Mouse (Mus musculus) hindbrain, postnatal 0 days (tissue): ENCODE data around the gene Nadsyn1. TPM values are rescaled to one million over a fixed set of nuclear protein-coding genes. Genes with fewer than 3 reads are reported as not detected.
A peak's percentile ranks its signal among the peaks of the same experiment; 100 is the strongest.

ENCODE experiments used
- ATAC-seq: fragments of 200-750 bp; cut with Nextera tagmentation; 2 replicates; pipeline ENCODE4 v1.8.0; 2017; ENCODE audit warnings: mild to moderate bottlenecking, moderate TSS enrichment, moderate library complexity
- DNase-seq: peaks from one replicate; pipeline ENCODE4 v3.0.0-alpha.2; 2015; ENCODE audit warnings: low spot score
- H3K27ac ChIP-seq: fragments of 300-500 bp; sonication (generic); 2 replicates; pipeline ENCODE4 v1.5.1; 2014; ENCODE audit warnings: mild to moderate bottlenecking
- H3K27me3 ChIP-seq: fragments of 300-500 bp; sonication (generic); 2 replicates; pipeline ENCODE4 v1.6.1; 2014; ENCODE audit warnings: low read length, mixed read lengths; ENCODE audit not compliant: insufficient read depth
- H3K36me3 ChIP-seq: fragments of 300-500 bp; sonication (generic); 2 replicates; pipeline ENCODE4 v1.6.1; 2014; ENCODE audit warnings: low read length, mixed read lengths; ENCODE audit not compliant: insufficient read depth
- H3K4me1 ChIP-seq: fragments of 300-500 bp; sonication (generic); 2 replicates; pipeline ENCODE4 v1.6.1; 2014; ENCODE audit warnings: antibody characterized with exemption, low read length, mixed read lengths; ENCODE audit not compliant: insufficient read depth
- H3K4me2 ChIP-seq: fragments of 300-500 bp; sonication (generic); 2 replicates; pipeline ENCODE4 v1.6.1; 2014; ENCODE audit warnings: low read depth, mild to moderate bottlenecking, low read length, moderate library complexity, mixed read lengths
- H3K4me3 ChIP-seq: fragments of 300-500 bp; sonication (generic); 2 replicates; pipeline ENCODE4 v1.5.1; 2014; ENCODE audit warnings: low read length
- H3K9ac ChIP-seq: fragments of 300-500 bp; sonication (generic); replicated peaks from 2 replicates; pipeline ENCODE4 v1.6.1; 2014; ENCODE audit warnings: mild to moderate bottlenecking, low read length, moderate library complexity, mixed read lengths
- H3K9me3 ChIP-seq: fragments of 300-500 bp; sonication (generic); 2 replicates; pipeline ENCODE4 v1.6.1; 2016; ENCODE audit warnings: low read length, mixed read lengths
- CTCF ChIP-seq: IDR thresholded peaks from 2 replicates; pipeline ENCODE4 v1.5.1; 2016; ENCODE audit warnings: antibody characterized with exemption, control low read depth, low read depth
- WGBS: fragments of 180-500 bp; shearing (Covaris S2); extraction: QIAGEN DNeasy Blood & Tissue Kit; methylation state at CpG from one replicate; pipeline ENCODE4 v1.1.7; 2014; 5-methylcytosine and 5-hydroxymethylcytosine counted together
- polyA plus RNA-seq: library from polyadenylated mRNA; unstranded; fragments of >200 nt; fragmentation: Nextera tagmentation; extraction: Ambion mirVana; gene quantifications from 2 replicates; pipeline ENCODE4 v1.2.1, GENCODE M21; 2015
- total RNA-seq: library from RNA; depleted of rRNA; stranded (reverse); fragments of >200 nt; gene quantifications from 2 replicates; pipeline ENCODE4 v1.2.3, GENCODE M21; 2014

The Nadsyn1 gene
- total and polyA plus RNA-seq, 2 experiments from 2014 or later, result 4.6 to 10.7 TPM

DNA sequence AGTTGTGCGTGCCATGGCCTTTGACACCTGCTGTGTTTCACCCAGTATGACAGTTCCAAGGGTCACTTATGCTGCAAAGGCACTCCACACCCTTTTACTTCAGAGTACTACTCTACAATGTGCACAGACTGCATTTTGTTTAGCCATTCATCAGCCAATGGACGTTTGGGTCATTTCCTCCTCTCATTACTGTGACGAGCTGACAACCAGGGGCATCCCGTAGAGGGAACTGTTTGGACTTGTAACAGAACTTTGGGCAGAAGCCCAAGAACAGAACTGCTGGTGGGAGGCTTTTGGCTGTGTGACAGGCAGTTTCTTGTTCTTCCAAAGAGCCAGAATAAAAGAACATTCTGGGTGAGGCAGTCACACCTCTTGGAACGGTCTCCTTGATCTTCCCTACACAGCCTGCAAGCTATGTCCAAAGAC is 17.4 kb downstream of the Nadsyn1 start:
- peak; percentile 77 for DNase-seq

GRCm38 (mm10) chr7:143801195-143802065 is 21.2 kb downstream of the Nadsyn1 start:
- Histone ChIP-seq H3K36me3 (peaks cover 35% of the 10 kb centered on the region), H3K27me3 (no peaks in the 10 kb centered on the region), H3K27ac (no peak overlapping the region), H3K9ac (no peak overlapping the region), H3K4me3 (no peak overlapping the region), H3K9me3 (no peaks in the 10 kb centered on the region), H3K4me1 (no peaks in the 10 kb centered on the region), H3K4me2 (no peak overlapping the region)
- DNase-seq (no peak), ATAC-seq (no peak)
- 85% methylated on average over 8 of the region's 8 CpGs for WGBS
- no peak for TF ChIP-seq CTCF

More for the DNA sequence above, 17.4 kb downstream of the Nadsyn1 start:
- TF ChIP-seq CTCF, result no peak
- no peak overlapping the region for H3K4me3 ChIP-seq
- no peaks in the 10 kb centered on the region for H3K4me1 ChIP-seq
- WGBS, result 38% methylated on average over 5 of the region's 5 CpGs
- no peaks in the 10 kb centered on the region for H3K9me3 ChIP-seq
- H3K27ac ChIP-seq, result no peak overlapping the region
- H3K36me3 ChIP-seq, result peaks cover 8% of the 10 kb centered on the region; the same call in 1 of the 2 replicates
- H3K27me3 ChIP-seq, result no peaks in the 10 kb centered on the region
- peak; percentile 46; the same call in 1 of the 2 replicates for ATAC-seq
- no peak overlapping the region for H3K9ac ChIP-seq
- H3K4me2 ChIP-seq, result no peak overlapping the region

- Histone ChIP-seq H3K4me1 (no peaks in the 10 kb centered on the region), H3K27ac (no peak overlapping the region), H3K9ac (no peak overlapping the region), H3K27me3 (no peaks in the 10 kb centered on the region), H3K36me3 (peaks cover 34% of the 10 kb centered on the region), H3K4me2 (no peak overlapping the region), H3K4me3 (no peak overlapping the region), H3K9me3 (no peaks in the 10 kb centered on the region)
- WGBS, result 100% methylated on average over 1 of the region's 1 CpGs
- DNase-seq, result no peak
- no peak for ATAC-seq
- TF ChIP-seq CTCF, result no peak
These were observed 21.9 kb downstream of the Nadsyn1 start for GRCm38 (mm10) chr7:143800770-143801169.

DNA sequence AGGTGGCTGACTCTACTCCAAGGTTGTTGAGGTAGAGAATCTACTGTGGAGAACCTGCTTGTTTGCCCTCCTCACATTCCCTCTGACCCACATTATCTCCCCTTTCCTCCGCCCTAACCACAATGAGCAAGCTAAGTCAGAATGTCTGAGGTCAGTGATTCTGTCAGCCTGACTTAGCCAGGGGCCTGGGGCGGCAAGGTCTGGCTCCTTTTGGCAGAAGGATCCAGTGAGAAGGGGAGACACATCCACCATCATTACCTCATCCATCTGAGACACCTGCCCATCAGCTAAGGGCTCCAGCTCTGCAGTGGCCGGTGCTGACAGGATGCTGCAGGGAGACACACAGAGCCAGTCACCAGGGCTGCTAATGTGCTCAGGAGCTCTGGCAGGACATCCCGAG is 23.9 kb downstream of the Nadsyn1 start:
- H3K9me3 ChIP-seq, result no peaks in the 10 kb centered on the region
- H3K4me3 ChIP-seq, result no peak overlapping the region
- TF ChIP-seq CTCF, result no peak
- H3K27me3 ChIP-seq, result no peaks in the 10 kb centered on the region
- H3K36me3 ChIP-seq, result peaks cover 30% of the 10 kb centered on the region
- no peaks in the 10 kb centered on the region for H3K4me1 ChIP-seq
- no peak overlapping the region for H3K4me2 ChIP-seq
- no peak overlapping the region for H3K27ac ChIP-seq
- H3K9ac ChIP-seq, result no peak overlapping the region
- ATAC-seq, result no peak
- 92% methylated on average over 4 of the region's 4 CpGs for WGBS
- DNase-seq, result no peak

DNA sequence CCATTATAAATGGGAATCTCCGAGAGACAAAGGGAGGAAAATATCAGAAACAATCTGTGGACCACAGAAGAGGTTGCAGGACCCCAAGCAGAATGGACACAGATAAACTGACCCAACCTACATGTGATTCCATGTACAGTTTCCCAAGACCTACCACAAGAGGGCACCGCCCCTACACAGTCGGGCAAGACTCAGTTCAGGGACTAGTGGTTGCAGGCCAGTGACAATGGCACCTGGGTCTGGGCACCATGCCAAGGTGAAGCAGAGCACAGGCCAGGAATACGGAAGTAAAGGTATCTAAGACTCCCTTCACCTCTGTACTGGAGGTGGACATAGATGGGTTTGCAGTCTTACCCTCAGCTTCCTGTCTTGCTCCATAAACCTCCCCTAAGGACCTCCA is 29.5 kb downstream of the Nadsyn1 start:
- ATAC-seq, result no peak
- peak; percentile 19 for DNase-seq
- peak; percentile 65 for TF ChIP-seq CTCF
- Histone ChIP-seq H3K9ac (no peak overlapping the region), H3K27ac (no peak overlapping the region), H3K9me3 (no peaks in the 10 kb centered on the region), H3K4me3 (no peak overlapping the region), H3K4me2 (no peak overlapping the region), H3K27me3 (no peaks in the 10 kb centered on the region), H3K36me3 (peaks cover 14% of the 10 kb centered on the region), H3K4me1 (no peaks in the 10 kb centered on the region)
- 53% methylated on average over 4 of the region's 4 CpGs for WGBS

DNA sequence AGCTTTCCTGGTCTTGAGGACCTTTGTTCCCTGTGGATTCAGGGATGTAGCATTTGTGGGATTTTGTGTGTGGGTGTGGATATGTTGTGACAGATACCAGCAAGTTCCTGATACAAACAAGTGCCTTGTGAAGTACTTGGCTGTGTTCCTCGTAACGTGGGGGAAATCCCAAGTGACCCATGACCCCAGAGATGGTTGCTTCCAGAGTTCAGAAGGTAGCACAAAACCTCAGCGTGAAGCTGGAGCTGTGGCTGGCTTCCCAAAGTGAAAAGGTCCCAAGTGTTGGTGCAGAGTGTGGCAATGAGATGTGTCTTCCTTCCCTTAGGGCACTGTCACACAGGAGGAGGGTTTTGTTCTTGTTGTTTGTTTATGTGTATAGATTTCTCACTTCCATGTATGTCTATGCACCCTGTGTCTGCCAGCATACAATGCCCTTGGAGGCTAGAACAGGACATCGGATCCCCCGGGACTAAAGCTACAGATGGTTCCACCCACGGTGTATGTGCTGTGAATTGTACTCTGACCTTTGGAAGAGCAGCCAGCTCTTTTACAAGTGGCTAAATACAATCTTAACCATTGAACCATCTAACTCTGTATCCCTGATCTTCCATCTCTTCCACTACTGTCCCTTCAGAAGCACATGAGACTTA is 30.2 kb downstream of the Nadsyn1 start:
- Histone ChIP-seq H3K4me3 (no peak overlapping the region), H3K27me3 (no peaks in the 10 kb centered on the region), H3K36me3 (peaks cover 9% of the 10 kb centered on the region; the same call in 1 of the 2 replicates), H3K9me3 (no peaks in the 10 kb centered on the region), H3K27ac (no peak overlapping the region), H3K4me2 (no peak overlapping the region), H3K4me1 (no peaks in the 10 kb centered on the region), H3K9ac (no peak overlapping the region)
- no peak for ATAC-seq
- no peak for TF ChIP-seq CTCF
- no peak for DNase-seq
- 73% methylated on average over 6 of the region's 6 CpGs for whole genome bisulfite sequencing
